Mouse (Mus musculus): ENCODE data around the gene Pbrm1. TPM values are rescaled to one million over a fixed set of nuclear protein-coding genes. Genes with fewer than 3 reads are reported as not detected.

Gene Pbrm1
- polyA plus RNA-seq, 1 experiment from 2014 or later: 106 TPM

- no peaks in the 10 kb centered on the region for H3K36me3 ChIP-seq
- no peak for ATAC-seq
- no peak overlapping the region for H3K4me3 ChIP-seq (replicated peaks)
- H3K27me3 ChIP-seq (replicated peaks): no peaks in the 10 kb centered on the region
- H3K27ac ChIP-seq: no peak overlapping the region
- H3K9me3 ChIP-seq: no peaks in the 10 kb centered on the region
- no peak overlapping the region for H3K9ac ChIP-seq
- 65% methylated on average over 2 of the region's 2 CpGs for WGBS
- H3K4me2 ChIP-seq (replicated peaks): no peak overlapping the region
- peaks cover 4% of the 10 kb centered on the region; the same call in 1 of the 2 replicates for H3K4me1 ChIP-seq (replicated peaks)
Measured at GRCm38 (mm10) chr14:31165010-31165409, 146.1 kb downstream of the Pbrm1 start.

GRCm38 (mm10) chr14:31165458-31165857 is 146.5 kb downstream of the Pbrm1 start:
- Histone ChIP-seq H3K4me2 (replicated peaks) (no peak overlapping the region), H3K27ac (no peak overlapping the region), H3K27me3 (replicated peaks) (no peaks in the 10 kb centered on the region), H3K9ac (no peak overlapping the region), H3K9me3 (no peaks in the 10 kb centered on the region), H3K36me3 (peaks cover 2% of the 10 kb centered on the region; the same call in 1 of the 2 replicates), H3K4me3 (replicated peaks) (no peak overlapping the region), H3K4me1 (replicated peaks) (peaks cover 4% of the 10 kb centered on the region; the same call in 1 of the 2 replicates)
- WGBS: 59% methylated on average over 7 of the region's 7 CpGs
- ATAC-seq: no peak

- H3K27ac ChIP-seq: peak overlapping the region; percentile 38; the same call in 1 of the 2 replicates
- no peak for ATAC-seq
- peak overlapping the region; percentile 38; the same call in 1 of the 2 replicates for H3K4me2 ChIP-seq (replicated peaks)
- peaks cover 8% of the 10 kb centered on the region for H3K36me3 ChIP-seq
- no peak overlapping the region for H3K9ac ChIP-seq
- no peak overlapping the region for H3K4me3 ChIP-seq (replicated peaks)
- WGBS: 47% methylated on average over 10 of the region's 10 CpGs
- no peaks in the 10 kb centered on the region for H3K9me3 ChIP-seq
- peaks cover 4% of the 10 kb centered on the region; the same call in 1 of the 2 replicates for H3K4me1 ChIP-seq (replicated peaks)
- H3K27me3 ChIP-seq (replicated peaks): no peaks in the 10 kb centered on the region
Measured at GRCm38 (mm10) chr14:31165991-31166630, 147.2 kb downstream of the Pbrm1 start.

GRCm38 (mm10) chr14:31166827-31167226 is 147.9 kb downstream of the Pbrm1 start:
- Histone ChIP-seq H3K4me3 (replicated peaks) (peak overlapping the region; percentile 11), H3K4me2 (replicated peaks) (peak overlapping the region; percentile 38), H3K9me3 (no peaks in the 10 kb centered on the region), H3K36me3 (peaks cover 15% of the 10 kb centered on the region), H3K27ac (no peak overlapping the region), H3K9ac (no peak overlapping the region), H3K4me1 (replicated peaks) (peaks cover 4% of the 10 kb centered on the region; the same call in 1 of the 2 replicates), H3K27me3 (replicated peaks) (no peaks in the 10 kb centered on the region)
- no peak for ATAC-seq
- 58% methylated on average over 9 of the region's 9 CpGs for WGBS

DNA sequence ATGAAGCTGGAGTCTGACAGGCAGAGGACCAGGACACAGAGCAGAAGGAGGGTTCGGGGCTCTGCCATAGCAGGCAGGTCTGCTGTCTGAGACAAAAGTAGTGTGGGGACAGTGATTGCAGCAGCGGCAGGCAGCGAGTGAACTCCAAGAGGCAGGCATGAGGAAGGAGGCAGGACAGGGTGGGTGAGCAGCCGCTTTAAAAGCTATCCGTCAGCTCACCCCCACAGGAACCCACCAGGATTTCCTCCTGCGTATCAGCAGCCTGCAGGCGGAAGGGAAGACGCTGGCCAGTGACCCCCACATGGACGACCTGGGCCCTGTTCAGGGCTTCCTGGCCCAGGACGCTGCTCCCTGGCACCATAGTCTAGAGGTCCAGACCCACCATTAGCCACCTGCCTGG is 149.5 kb downstream of the Pbrm1 start, which contains the start of gene Stab1:
TSS of gene Stab1 (minus strand) at position 217 of the 400 bp plus-strand sequence.
- WGBS: 40% methylated on average over 10 of the region's 10 CpGs
- Histone ChIP-seq H3K9ac (no peak within 1 kb of the TSS), H3K27me3 (replicated peaks) (no peaks in the 10 kb centered on the region), H3K4me1 (replicated peaks) (peaks cover 4% of the 10 kb centered on the region; the same call in 1 of the 2 replicates), H3K9me3 (no peaks in the 10 kb centered on the region), H3K27ac (peak within 1 kb of the TSS; percentile 15), H3K36me3 (peaks cover 31% of the 10 kb centered on the region), H3K4me3 (replicated peaks) (peak within 1 kb of the TSS; percentile 11; the same call in 1 of the 2 replicates), H3K4me2 (replicated peaks) (0 out of 2 replicates have a peak within 1 kb of the TSS, but pooled peaks have one; percentile 38)
- no peak for ATAC-seq

- no peak overlapping the region for H3K27ac ChIP-seq
- 70% methylated on average over 6 of the region's 6 CpGs for WGBS
- peaks cover 42% of the 10 kb centered on the region for H3K36me3 ChIP-seq
- no peak overlapping the region for H3K4me3 ChIP-seq (replicated peaks)
- H3K9ac ChIP-seq: no peak overlapping the region
- no peak overlapping the region for H3K4me2 ChIP-seq (replicated peaks)
- no peaks in the 10 kb centered on the region for H3K27me3 ChIP-seq (replicated peaks)
- ATAC-seq: no peak
- peaks cover 4% of the 10 kb centered on the region; the same call in 1 of the 2 replicates for H3K4me1 ChIP-seq (replicated peaks)
- H3K9me3 ChIP-seq: no peaks in the 10 kb centered on the region
Measured at GRCm38 (mm10) chr14:31169508-31169907, 150.6 kb downstream of the Pbrm1 start.

GRCm38 (mm10) chr14:31170963-31171362 is 152.0 kb downstream of the Pbrm1 start:
- ATAC-seq: no peak
- no peaks in the 10 kb centered on the region for H3K27me3 ChIP-seq (replicated peaks)
- H3K36me3 ChIP-seq: peaks cover 57% of the 10 kb centered on the region
- H3K27ac ChIP-seq: no peak overlapping the region
- peaks cover 4% of the 10 kb centered on the region; the same call in 1 of the 2 replicates for H3K4me1 ChIP-seq (replicated peaks)
- no peak overlapping the region for H3K4me2 ChIP-seq (replicated peaks)
- no peaks in the 10 kb centered on the region for H3K9me3 ChIP-seq
- WGBS: 83% methylated on average over 13 of the region's 13 CpGs
- no peak overlapping the region for H3K9ac ChIP-seq
- H3K4me3 ChIP-seq (replicated peaks): no peak overlapping the region

Other genes starting within 250 kb of the Pbrm1 start
- gene Tmem110, start 193.5 kb upstream of the Pbrm1 start, polyA plus RNA-seq (2015; fragmentation: Nextera tagmentation; extraction: Ambion mirVana): 22.0 and 22.2 TPM in 2 replicates
- 8.1 and 8.3 TPM in 2 replicates for gene Mustn1, start 139.9 kb upstream of the Pbrm1 start, polyA plus RNA-seq (2015; fragmentation: Nextera tagmentation; extraction: Ambion mirVana)
- gene Itih4, start 132.7 kb upstream of the Pbrm1 start, polyA plus RNA-seq (2015; fragmentation: Nextera tagmentation; extraction: Ambion mirVana): 1.1 and 2.6 TPM in 2 replicates
- 3.2 and 5.1 TPM in 2 replicates for gene Itih3, start 95.4 kb upstream of the Pbrm1 start, polyA plus RNA-seq (2015; fragmentation: Nextera tagmentation; extraction: Ambion mirVana)
- gene Itih1, start 75.8 kb upstream of the Pbrm1 start, polyA plus RNA-seq (2015; fragmentation: Nextera tagmentation; extraction: Ambion mirVana): 0.41 and 1.2 TPM in 2 replicates
- gene Nek4, start 67.8 kb upstream of the Pbrm1 start, polyA plus RNA-seq (2015; fragmentation: Nextera tagmentation; extraction: Ambion mirVana): 8.5 and 9.5 TPM in 2 replicates
- 44.6 and 48.6 TPM in 2 replicates for gene Glt8d1, start 17.7 kb upstream of the Pbrm1 start, polyA plus RNA-seq (2015; fragmentation: Nextera tagmentation; extraction: Ambion mirVana)
- gene Spcs1, start 17.5 kb upstream of the Pbrm1 start, polyA plus RNA-seq (2015; fragmentation: Nextera tagmentation; extraction: Ambion mirVana): 411 and 423 TPM in 2 replicates
- 127 and 151 TPM in 2 replicates for gene Gnl3, start within 50 bp of the Pbrm1 start, polyA plus RNA-seq (2015; fragmentation: Nextera tagmentation; extraction: Ambion mirVana)
- gene Smim4, start 109.8 kb downstream of the Pbrm1 start, polyA plus RNA-seq (2015; fragmentation: Nextera tagmentation; extraction: Ambion mirVana): 90.1 TPM in 2 replicates
- 261 and 315 TPM in 2 replicates for gene Nt5dc2, start 111.9 kb downstream of the Pbrm1 start, polyA plus RNA-seq (2015; fragmentation: Nextera tagmentation; extraction: Ambion mirVana)
- 32.3 and 32.5 TPM in 2 replicates for gene Stab1, start 149.5 kb downstream of the Pbrm1 start, polyA plus RNA-seq (2015; fragmentation: Nextera tagmentation; extraction: Ambion mirVana)
- 3.3 and 6.4 TPM in 2 replicates for gene Tnnc1, start 189.2 kb downstream of the Pbrm1 start, polyA plus RNA-seq (2015; fragmentation: Nextera tagmentation; extraction: Ambion mirVana)
- 280 and 297 TPM in 2 replicates for gene Nisch, start 197.8 kb downstream of the Pbrm1 start, polyA plus RNA-seq (2015; fragmentation: Nextera tagmentation; extraction: Ambion mirVana)
- 0.91 and 0.96 TPM in 2 replicates for gene Sema3g, start 198.7 kb downstream of the Pbrm1 start, polyA plus RNA-seq (2015; fragmentation: Nextera tagmentation; extraction: Ambion mirVana)
- gene Phf7, start 232.2 kb downstream of the Pbrm1 start, polyA plus RNA-seq (2015; fragmentation: Nextera tagmentation; extraction: Ambion mirVana): 10.6 and 11.9 TPM in 2 replicates
- 64.0 and 65.3 TPM in 2 replicates for gene Bap1, start 232.3 kb downstream of the Pbrm1 start, polyA plus RNA-seq (2015; fragmentation: Nextera tagmentation; extraction: Ambion mirVana)

All from intestine, embryonic 15.5 days (tissue).